Mouse (Mus musculus): ENCODE measurements at regions not wholly inside any gene's neighbourhood (a gene's known extent, or its start where the extent isn't known, plus 50 kb on each side); places are given as distances from the start of the nearest gene placed in this dataset.

DNA sequence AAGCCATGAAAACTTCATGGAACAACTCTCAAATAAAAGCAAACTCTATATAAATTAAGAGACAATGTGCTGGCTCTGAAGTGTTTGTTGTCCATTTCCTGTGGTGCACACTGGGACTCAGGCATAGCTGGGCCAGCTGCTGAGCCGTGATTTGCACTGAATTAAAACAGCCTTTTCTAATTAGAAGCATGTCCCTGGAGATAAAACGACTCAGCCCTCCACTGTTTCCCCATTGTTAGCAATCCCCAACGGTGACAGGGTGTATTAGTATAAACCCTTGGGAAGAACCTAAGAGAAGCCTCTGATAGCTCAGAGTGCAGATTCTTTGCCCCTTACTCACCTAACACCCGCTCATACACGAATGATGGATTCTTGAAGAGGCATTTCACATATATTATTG, 182.9 kb upstream of the Gm12728 start:
- WGBS: 47% methylated on average over 5 of the region's 5 CpGs
- Histone ChIP-seq H3K4me3 (ENCODE audit: insufficient read depth, low read depth, low read length) (no peak overlapping the region), H3K27ac (ENCODE audit: insufficient read depth, low read depth, low read length) (no peak overlapping the region), H3K4me1 (ENCODE audit: control insufficient read depth, insufficient read depth, low read length) (no peaks in the 10 kb centered on the region)
- TF ChIP-seq CTCF (IDR thresholded peaks at IDR 0.05; ENCODE audit: insufficient read depth, low read depth, low read length) (no peak), POLR2A (IDR thresholded peaks at IDR 0.05; ENCODE audit: insufficient read depth, low read depth, low read length) (no peak)

- no peaks in the 10 kb centered on the region for H3K4me1 ChIP-seq (ENCODE audit: control insufficient read depth, insufficient read depth, low read length)
- H3K27ac ChIP-seq (ENCODE audit: insufficient read depth, low read depth, low read length): no peak overlapping the region
- TF ChIP-seq CTCF (IDR thresholded peaks at IDR 0.05; ENCODE audit: insufficient read depth, low read depth, low read length) (no peak), POLR2A (IDR thresholded peaks at IDR 0.05; ENCODE audit: insufficient read depth, low read depth, low read length) (no peak)
- WGBS: 67% methylated on average over 6 of the region's 6 CpGs
- no peak overlapping the region for H3K4me3 ChIP-seq (ENCODE audit: insufficient read depth, low read depth, low read length)
These were observed 178.8 kb upstream of the Gm12728 start for GRCm38 (mm10) chr4:105610917-105611316.

GRCm38 (mm10) chr4:105614390-105614789, 175.3 kb upstream of the Gm12728 start:
- H3K4me3 ChIP-seq (ENCODE audit: insufficient read depth, low read depth, low read length): no peak overlapping the region
- TF ChIP-seq POLR2A (IDR thresholded peaks at IDR 0.05; ENCODE audit: insufficient read depth, low read depth, low read length) (no peak), CTCF (IDR thresholded peaks at IDR 0.05; ENCODE audit: insufficient read depth, low read depth, low read length) (no peak)
- WGBS: 79% methylated on average over 2 of the region's 2 CpGs
- no peaks in the 10 kb centered on the region for H3K4me1 ChIP-seq (ENCODE audit: control insufficient read depth, insufficient read depth, low read length)
- no peak overlapping the region for H3K27ac ChIP-seq (ENCODE audit: insufficient read depth, low read depth, low read length)

DNA sequence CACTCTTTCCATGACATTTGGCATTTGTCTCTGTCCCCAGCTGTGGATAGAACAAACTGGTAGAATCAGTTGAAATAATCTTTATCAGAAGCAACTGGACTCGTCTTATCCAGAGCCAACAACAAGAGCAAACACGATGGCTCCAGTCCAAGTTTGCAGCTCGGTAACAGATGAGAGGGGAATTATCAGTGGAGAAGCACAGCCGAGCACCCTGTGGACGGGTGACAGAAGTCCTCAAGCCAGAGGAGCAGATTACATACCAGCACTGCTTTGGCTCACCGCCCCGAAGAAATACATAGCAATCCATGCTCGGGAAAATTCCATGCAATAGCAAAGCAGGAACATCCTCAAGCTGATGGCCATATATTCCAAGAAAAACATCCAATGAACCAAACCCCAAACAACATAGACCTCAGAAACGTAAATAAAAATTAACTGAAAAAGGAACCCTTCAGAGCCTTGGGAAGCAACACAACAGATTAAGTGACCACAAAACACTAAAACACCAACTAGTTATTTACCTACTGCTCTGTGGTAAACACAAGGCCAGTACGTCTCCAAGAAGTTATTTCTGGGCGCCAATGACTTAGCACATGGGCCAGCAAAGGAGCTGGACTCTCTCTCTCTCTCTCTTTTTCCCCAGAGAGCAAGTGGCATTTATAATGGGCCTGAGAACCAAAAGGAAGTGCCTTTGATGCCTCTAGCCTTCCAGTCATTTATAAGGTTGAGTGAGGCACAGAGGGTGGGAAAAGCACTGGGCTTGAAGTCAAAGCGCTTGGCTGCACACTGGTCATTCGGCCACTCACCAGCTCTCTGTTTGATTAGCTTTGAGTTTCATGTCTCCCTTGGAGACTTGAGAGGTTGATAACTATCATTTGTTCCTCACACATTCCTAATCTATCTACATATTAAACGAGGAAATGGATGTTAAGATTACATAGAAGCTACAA, 163.0 kb upstream of the Gm12728 start:
- H3K4me3 ChIP-seq (ENCODE audit: insufficient read depth, low read depth, low read length): no peak overlapping the region
- no peak overlapping the region for H3K27ac ChIP-seq (ENCODE audit: insufficient read depth, low read depth, low read length)
- H3K4me1 ChIP-seq (ENCODE audit: control insufficient read depth, insufficient read depth, low read length): no peaks in the 10 kb centered on the region
- TF ChIP-seq CTCF (IDR thresholded peaks at IDR 0.05; ENCODE audit: insufficient read depth, low read depth, low read length) (no peak), POLR2A (IDR thresholded peaks at IDR 0.05; ENCODE audit: insufficient read depth, low read depth, low read length) (no peak)
- WGBS: 56% methylated on average over 14 of the region's 14 CpGs

- no peak for TF ChIP-seq CTCF (IDR thresholded peaks at IDR 0.05; ENCODE audit: insufficient read depth, low read depth, low read length)
- TF ChIP-seq POLR2A (IDR thresholded peaks at IDR 0.05; ENCODE audit: insufficient read depth, low read depth, low read length): no peak
- H3K4me1 ChIP-seq (ENCODE audit: control insufficient read depth, insufficient read depth, low read length): no peaks in the 10 kb centered on the region
- H3K4me3 ChIP-seq (ENCODE audit: insufficient read depth, low read depth, low read length): no peak overlapping the region
- 90% methylated on average over 4 of the region's 4 CpGs for whole genome bisulfite sequencing
- no peak overlapping the region for H3K27ac ChIP-seq (ENCODE audit: insufficient read depth, low read depth, low read length)
These were observed 160.1 kb upstream of the Gm12728 start for GRCm38 (mm10) chr4:105629581-105629980.

- Histone ChIP-seq H3K27ac (ENCODE audit: insufficient read depth, low read depth, low read length) (no peak overlapping the region), H3K4me1 (ENCODE audit: control insufficient read depth, insufficient read depth, low read length) (no peaks in the 10 kb centered on the region), H3K4me3 (ENCODE audit: insufficient read depth, low read depth, low read length) (no peak overlapping the region)
- TF ChIP-seq CTCF (IDR thresholded peaks at IDR 0.05; ENCODE audit: insufficient read depth, low read depth, low read length) (no peak), POLR2A (IDR thresholded peaks at IDR 0.05; ENCODE audit: insufficient read depth, low read depth, low read length) (no peak)
- WGBS: 78% methylated on average over 11 of the region's 11 CpGs
These were observed 158.9 kb upstream of the Gm12728 start for GRCm38 (mm10) chr4:105630595-105631369.

- TF ChIP-seq CTCF (IDR thresholded peaks at IDR 0.05; ENCODE audit: insufficient read depth, low read depth, low read length) (no peak), POLR2A (IDR thresholded peaks at IDR 0.05; ENCODE audit: insufficient read depth, low read depth, low read length) (no peak)
- Histone ChIP-seq H3K27ac (ENCODE audit: insufficient read depth, low read depth, low read length) (no peak overlapping the region), H3K4me3 (ENCODE audit: insufficient read depth, low read depth, low read length) (no peak overlapping the region), H3K4me1 (ENCODE audit: control insufficient read depth, insufficient read depth, low read length) (no peaks in the 10 kb centered on the region)
- whole genome bisulfite sequencing: 87% methylated on average over 7 of the region's 7 CpGs
These were observed 156.9 kb upstream of the Gm12728 start for GRCm38 (mm10) chr4:105632581-105633358.

- WGBS: 96% methylated on average over 3 of the region's 3 CpGs
- TF ChIP-seq CTCF (IDR thresholded peaks at IDR 0.05; ENCODE audit: insufficient read depth, low read depth, low read length): no peak
- TF ChIP-seq POLR2A (IDR thresholded peaks at IDR 0.05; ENCODE audit: insufficient read depth, low read depth, low read length): no peak
- Histone ChIP-seq H3K27ac (ENCODE audit: insufficient read depth, low read depth, low read length) (no peak overlapping the region), H3K4me3 (ENCODE audit: insufficient read depth, low read depth, low read length) (no peak overlapping the region), H3K4me1 (ENCODE audit: control insufficient read depth, insufficient read depth, low read length) (no peaks in the 10 kb centered on the region)
These were observed 155.9 kb upstream of the Gm12728 start for GRCm38 (mm10) chr4:105633789-105634188.

Data from olfactory bulb, adult 2 months (tissue).